In the genomic region with DNA sequence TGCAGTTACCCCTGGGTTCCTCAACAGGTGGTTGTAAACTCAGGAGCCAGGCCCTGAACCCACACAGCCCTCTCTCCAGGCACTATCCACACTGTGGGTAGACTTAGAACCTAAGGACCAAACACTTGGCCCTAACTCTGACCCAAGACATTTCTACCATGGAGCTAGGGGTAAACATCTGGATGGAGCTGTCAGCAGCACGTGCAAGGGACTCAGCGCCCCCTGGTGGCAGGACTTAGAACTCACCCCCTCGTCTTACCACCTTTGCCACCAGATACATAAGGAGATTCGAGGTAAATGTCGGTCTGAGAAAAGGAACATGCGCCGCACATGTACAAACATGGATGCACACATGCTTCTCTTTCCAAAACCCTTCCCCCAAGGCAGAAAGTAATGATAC, we compare ENCODE assay signal across 10 mouse cellular contexts. TPM values are rescaled to one million over a fixed set of nuclear protein-coding genes. Genes with fewer than 3 reads are reported as not detected.
DNase-seq lines count a peak whose midpoint lies in the region; ATAC-seq and TF ChIP-seq lines count a peak whose summit lies in the region.
"Had no signal": no experiment of that assay in that cellular context is flagged by ENCODE, and none has a peak within 500 bp of the region (broad histone marks: within the 10 kb centered on the region; RNA-seq: fewer than 3 reads in every experiment).

No protein-coding gene starts in this region.

- peaks cover 58% of the 10 kb centered on the region for H3K27me3 ChIP-seq in hindbrain, embryonic 10.5 days (ENCODE audit: insufficient read depth, poor library complexity, severe bottlenecking)
- H3K27me3 ChIP-seq in hindbrain, embryonic 14.5 days (ENCODE audit: control insufficient read depth, insufficient read depth, low read length), result peaks cover 51% of the 10 kb centered on the region
- peaks cover 62% of the 10 kb centered on the region for H3K27me3 ChIP-seq in hindbrain, embryonic 13.5 days

- no peak overlapping the region for H3K4me3 ChIP-seq in hindbrain, embryonic 10.5 days
- H3K4me3 ChIP-seq in hindbrain, embryonic 14.5 days (replicated peaks; ENCODE audit: low read length), result no peak overlapping the region
- H3K4me3 ChIP-seq in lung, adult 2 months (replicated peaks; ENCODE audit: extremely low read depth, low read depth, low read length), result no peak overlapping the region
- no peak overlapping the region for H3K4me3 ChIP-seq in hindbrain, embryonic 13.5 days
- H3K4me3 ChIP-seq: erythroblast, embryonic 14.5 days; midbrain, embryonic 12.5 days had no signal

- WGBS in hindbrain, embryonic 10.5 days, result 46% methylated on average over 7 of the region's 7 CpGs
- 38% methylated on average over 7 of the region's 7 CpGs for WGBS in hindbrain, embryonic 14.5 days
- 35% methylated on average over 7 of the region's 7 CpGs for WGBS in lung, adult 2 months
- WGBS in hindbrain, embryonic 13.5 days, result 44% methylated on average over 7 of the region's 7 CpGs

- no peak for ATAC-seq in hindbrain, embryonic 14.5 days (ENCODE audit: low FRiP score)
- no peak for ATAC-seq in hindbrain, embryonic 13.5 days (ENCODE audit: low FRiP score)

- peaks cover 12% of the 10 kb centered on the region for H3K9me3 ChIP-seq in hindbrain, embryonic 10.5 days
- no peaks in the 10 kb centered on the region for H3K9me3 ChIP-seq in hindbrain, embryonic 14.5 days (ENCODE audit: control insufficient read depth, low read length)
- no peaks in the 10 kb centered on the region for H3K9me3 ChIP-seq in hindbrain, embryonic 13.5 days

- no peak overlapping the region for H3K27ac ChIP-seq in hindbrain, embryonic 10.5 days
- H3K27ac ChIP-seq in hindbrain, embryonic 14.5 days, result no peak overlapping the region
- no peak overlapping the region for H3K27ac ChIP-seq in hindbrain, embryonic 13.5 days
- H3K27ac ChIP-seq: midbrain, embryonic 12.5 days had no signal

- peaks cover 15% of the 10 kb centered on the region; the same call in 1 of the 2 replicates for H3K4me1 ChIP-seq in hindbrain, embryonic 10.5 days (replicated peaks)
- no peaks in the 10 kb centered on the region for H3K4me1 ChIP-seq in hindbrain, embryonic 14.5 days (replicated peaks; ENCODE audit: control insufficient read depth, insufficient read depth, low read length)
- 0 out of 2 replicates have a peak, but pooled peaks cover 2% of the 10 kb centered on the region for H3K4me1 ChIP-seq in lung, adult 2 months (ENCODE audit: control insufficient read depth, insufficient read depth, low read length)
- peaks cover 6% of the 10 kb centered on the region; the same call in 1 of the 2 replicates for H3K4me1 ChIP-seq in hindbrain, embryonic 13.5 days (replicated peaks)

- H3K4me2 ChIP-seq in hindbrain, embryonic 14.5 days (replicated peaks), result no peak overlapping the region
- no peak overlapping the region for H3K4me2 ChIP-seq in hindbrain, embryonic 13.5 days
- H3K4me2 ChIP-seq: midbrain, embryonic 12.5 days had no signal

- intact Hi-C loops in heart, postnatal 10 days (cut with DNase I), result loop anchor here (2.0 kb wide), 1 partner anchor 391 kb away; no protein-coding TSS in a partner anchor

- no peaks in the 10 kb centered on the region for H3K36me3 ChIP-seq in hindbrain, embryonic 10.5 days
- no peaks in the 10 kb centered on the region for H3K36me3 ChIP-seq in hindbrain, embryonic 14.5 days (replicated peaks; ENCODE audit: control insufficient read depth, insufficient read depth)
- no peaks in the 10 kb centered on the region for H3K36me3 ChIP-seq in hindbrain, embryonic 13.5 days
- H3K36me3 ChIP-seq: midbrain, embryonic 12.5 days had no signal

- TF ChIP-seq CTCF in lung, adult 2 months (IDR thresholded peaks at IDR 0.05; ENCODE audit: insufficient read depth, low read length), result peak; percentile 87

- TF ChIP-seq POLR2A in lung, adult 2 months (IDR thresholded peaks at IDR 0.05; ENCODE audit: borderline replicate concordance, extremely low read depth, low read depth, low read length), result no peak

- H3K9ac ChIP-seq in hindbrain, embryonic 14.5 days, result no peak overlapping the region
- H3K9ac ChIP-seq in hindbrain, embryonic 13.5 days, result no peak overlapping the region
- H3K9ac ChIP-seq: midbrain, embryonic 12.5 days had no signal

- DNase-seq in hindbrain, embryonic 10.5 days (ENCODE audit: low spot score), result peak; percentile 59
- no peak for DNase-seq in hindbrain, embryonic 14.5 days (ENCODE audit: low spot score)
- DNase-seq in ES-CJ7 (ENCODE audit: low read depth, low spot score), result peak; percentile 81
- DNase-seq in brain, adult 2 months (ENCODE audit: low read depth, low spot score), result peak; percentile 51
- DNase-seq in heart, postnatal 10 days, result peak; percentile 34 to 69
- DNase-seq in lung, adult 2 months, result peak; percentile 64
- peak; percentile 26 for DNase-seq in spleen, adult 12 weeks (ENCODE audit: low spot score)

RNA-seq across cellular contexts. Expression of a gene that starts 20.9 kb away (rescaled TPM):
- not detected in 2 replicates for polyA plus RNA-seq in hindbrain, embryonic 10.5 days (2016; fragmentation: Nextera tagmentation; extraction: Ambion mirVana)
- not detected in 2 replicates for polyA plus RNA-seq in hindbrain, embryonic 14.5 days (2014; fragmentation: Nextera tagmentation; extraction: Ambion mirVana)
- total RNA-seq in heart, postnatal 10 days (2021), result not detected
- not detected in 2 replicates for polyA plus RNA-seq in lung, adult 2 months (2012; rRNA removed)
- polyA plus RNA-seq in hindbrain, embryonic 13.5 days (2015; fragmentation: Nextera tagmentation; extraction: Ambion mirVana), result not detected in 2 replicates
- polyA plus RNA-seq: erythroblast, embryonic 14.5 days; midbrain, embryonic 12.5 days had no signal

RNA-seq across cellular contexts. Expression of a gene that starts 28.3 kb away (rescaled TPM):
- 0.25 TPM in 1 of 2 replicates, not detected in the other for polyA plus RNA-seq in hindbrain, embryonic 10.5 days (2016; fragmentation: Nextera tagmentation; extraction: Ambion mirVana)
- polyA plus RNA-seq in hindbrain, embryonic 14.5 days (2014; fragmentation: Nextera tagmentation; extraction: Ambion mirVana), result not detected in 2 replicates
- total RNA-seq in heart, postnatal 10 days (2021), result not detected
- polyA plus RNA-seq in lung, adult 2 months (2012; rRNA removed), result not detected in 2 replicates
- not detected in 2 replicates for polyA plus RNA-seq in hindbrain, embryonic 13.5 days (2015; fragmentation: Nextera tagmentation; extraction: Ambion mirVana)
- polyA plus RNA-seq: erythroblast, embryonic 14.5 days had no signal
